Mouse (Mus musculus): ENCODE data around the gene Ddx43. TPM values are rescaled to one million over a fixed set of nuclear protein-coding genes. Genes with fewer than 3 reads are reported as not detected.

Ddx43 gene
- total and polyA plus RNA-seq, 2 experiments from 2014 or later: not detected

- no peak overlapping the region for H3K27ac ChIP-seq (ENCODE audit: low read depth)
- H3K4me2 ChIP-seq (ENCODE audit: low read depth, low read length): no peak overlapping the region
- no peaks in the 10 kb centered on the region for H3K9me3 ChIP-seq (replicated peaks; ENCODE audit: control insufficient read depth, low read length)
- TF ChIP-seq CTCF (IDR thresholded peaks at IDR 0.05; ENCODE audit: low read depth): no peak
- TF ChIP-seq EP300 (IDR thresholded peaks at IDR 0.05; ENCODE audit: low read depth): no peak
- H3K27me3 ChIP-seq (ENCODE audit: control insufficient read depth, insufficient read depth, low read length): peaks cover 8% of the 10 kb centered on the region
- H3K9ac ChIP-seq (replicated peaks; ENCODE audit: low read depth, low read length): no peak overlapping the region
- 90% methylated on average over 7 of the region's 7 CpGs for WGBS
- H3K36me3 ChIP-seq (replicated peaks; ENCODE audit: control insufficient read depth, insufficient read depth, low read length): no peaks in the 10 kb centered on the region
- DNase-seq (ENCODE audit: low spot score): no peak
- no peaks in the 10 kb centered on the region for H3K4me1 ChIP-seq (ENCODE audit: control insufficient read depth, insufficient read depth)
- H3K4me3 ChIP-seq (ENCODE audit: low read depth, low read length): no peak overlapping the region
- ATAC-seq (ENCODE audit: insufficient read depth, low read depth): no peak
Observed at GRCm38 (mm10) chr9:78401596-78401995, 6.0 kb downstream of the Ddx43 start.

- Histone ChIP-seq H3K27me3 (ENCODE audit: control insufficient read depth, insufficient read depth, low read length) (no peaks in the 10 kb centered on the region), H3K9me3 (replicated peaks; ENCODE audit: control insufficient read depth, low read length) (no peaks in the 10 kb centered on the region), H3K4me2 (ENCODE audit: low read depth, low read length) (peak overlapping the region; percentile 65), H3K4me3 (ENCODE audit: low read depth, low read length) (peak overlapping the region; percentile 32), H3K9ac (replicated peaks; ENCODE audit: low read depth, low read length) (no peak overlapping the region), H3K4me1 (ENCODE audit: control insufficient read depth, insufficient read depth) (no peaks in the 10 kb centered on the region), H3K36me3 (replicated peaks; ENCODE audit: control insufficient read depth, insufficient read depth, low read length) (no peaks in the 10 kb centered on the region), H3K27ac (ENCODE audit: low read depth) (no peak overlapping the region)
- ATAC-seq (ENCODE audit: insufficient read depth, low read depth) (peak; percentile 17; the same call in 1 of the 2 replicates), DNase-seq (ENCODE audit: low spot score) (no peak)
- no peak for TF ChIP-seq EP300 (IDR thresholded peaks at IDR 0.05; ENCODE audit: low read depth)
- 20% methylated on average over 26 of the region's 27 CpGs for WGBS
Observed at GRCm38 (mm10) chr9:78427362-78427781, 31.8 kb downstream of the Ddx43 start.

- ATAC-seq (ENCODE audit: insufficient read depth, low read depth) (no peak), DNase-seq (ENCODE audit: low spot score) (no peak)
- TF ChIP-seq CTCF (IDR thresholded peaks at IDR 0.05; ENCODE audit: low read depth) (no peak), EP300 (IDR thresholded peaks at IDR 0.05; ENCODE audit: low read depth) (no peak)
- H3K9ac ChIP-seq (replicated peaks; ENCODE audit: low read depth, low read length): no peak overlapping the region
- no peaks in the 10 kb centered on the region for H3K9me3 ChIP-seq (replicated peaks; ENCODE audit: control insufficient read depth, low read length)
- no peak overlapping the region for H3K4me2 ChIP-seq (ENCODE audit: low read depth, low read length)
- no peak overlapping the region for H3K4me3 ChIP-seq (ENCODE audit: low read depth, low read length)
- no peaks in the 10 kb centered on the region for H3K36me3 ChIP-seq (replicated peaks; ENCODE audit: control insufficient read depth, insufficient read depth, low read length)
- 55% methylated on average over 6 of the region's 6 CpGs for WGBS
- H3K4me1 ChIP-seq (ENCODE audit: control insufficient read depth, insufficient read depth): no peaks in the 10 kb centered on the region
- H3K27ac ChIP-seq (ENCODE audit: low read depth): no peak overlapping the region
- no peaks in the 10 kb centered on the region for H3K27me3 ChIP-seq (ENCODE audit: control insufficient read depth, insufficient read depth, low read length)
Observed at GRCm38 (mm10) chr9:78428185-78428584, 32.6 kb downstream of the Ddx43 start.

- H3K27me3 ChIP-seq (ENCODE audit: control insufficient read depth, insufficient read depth, low read length): no peaks in the 10 kb centered on the region
- H3K36me3 ChIP-seq (replicated peaks; ENCODE audit: control insufficient read depth, insufficient read depth, low read length): no peaks in the 10 kb centered on the region
- no peak overlapping the region for H3K9ac ChIP-seq (replicated peaks; ENCODE audit: low read depth, low read length)
- ATAC-seq (ENCODE audit: insufficient read depth, low read depth) (no peak), DNase-seq (ENCODE audit: low spot score) (no peak)
- no peak overlapping the region for H3K4me3 ChIP-seq (ENCODE audit: low read depth, low read length)
- H3K4me2 ChIP-seq (ENCODE audit: low read depth, low read length): no peak overlapping the region
- TF ChIP-seq EP300 (IDR thresholded peaks at IDR 0.05; ENCODE audit: low read depth): no peak
- no peak for TF ChIP-seq CTCF (IDR thresholded peaks at IDR 0.05; ENCODE audit: low read depth)
- no peak overlapping the region for H3K27ac ChIP-seq (ENCODE audit: low read depth)
- no peaks in the 10 kb centered on the region for H3K4me1 ChIP-seq (ENCODE audit: control insufficient read depth, insufficient read depth)
- H3K9me3 ChIP-seq (replicated peaks; ENCODE audit: control insufficient read depth, low read length): no peaks in the 10 kb centered on the region
- WGBS: 83% methylated on average over 4 of the region's 4 CpGs
Observed at GRCm38 (mm10) chr9:78428870-78429432, 33.4 kb downstream of the Ddx43 start.

GRCm38 (mm10) chr9:78429551-78429950, 34.0 kb downstream of the Ddx43 start:
- no peak overlapping the region for H3K4me3 ChIP-seq (ENCODE audit: low read depth, low read length)
- 66% methylated on average over 2 of the region's 2 CpGs for WGBS
- DNase-seq (ENCODE audit: low spot score) (no peak), ATAC-seq (ENCODE audit: insufficient read depth, low read depth) (no peak)
- H3K27me3 ChIP-seq (ENCODE audit: control insufficient read depth, insufficient read depth, low read length): no peaks in the 10 kb centered on the region
- TF ChIP-seq CTCF (IDR thresholded peaks at IDR 0.05; ENCODE audit: low read depth): no peak
- TF ChIP-seq EP300 (IDR thresholded peaks at IDR 0.05; ENCODE audit: low read depth): no peak
- H3K9me3 ChIP-seq (replicated peaks; ENCODE audit: control insufficient read depth, low read length): no peaks in the 10 kb centered on the region
- no peak overlapping the region for H3K27ac ChIP-seq (ENCODE audit: low read depth)
- H3K36me3 ChIP-seq (replicated peaks; ENCODE audit: control insufficient read depth, insufficient read depth, low read length): no peaks in the 10 kb centered on the region
- H3K4me2 ChIP-seq (ENCODE audit: low read depth, low read length): no peak overlapping the region
- no peak overlapping the region for H3K9ac ChIP-seq (replicated peaks; ENCODE audit: low read depth, low read length)
- no peaks in the 10 kb centered on the region for H3K4me1 ChIP-seq (ENCODE audit: control insufficient read depth, insufficient read depth)

GRCm38 (mm10) chr9:78430486-78430885, 34.9 kb downstream of the Ddx43 start:
- Histone ChIP-seq H3K9me3 (replicated peaks; ENCODE audit: control insufficient read depth, low read length) (no peaks in the 10 kb centered on the region), H3K27ac (ENCODE audit: low read depth) (no peak overlapping the region), H3K4me1 (ENCODE audit: control insufficient read depth, insufficient read depth) (no peaks in the 10 kb centered on the region), H3K4me3 (ENCODE audit: low read depth, low read length) (no peak overlapping the region), H3K36me3 (replicated peaks; ENCODE audit: control insufficient read depth, insufficient read depth, low read length) (no peaks in the 10 kb centered on the region), H3K4me2 (ENCODE audit: low read depth, low read length) (no peak overlapping the region), H3K27me3 (ENCODE audit: control insufficient read depth, insufficient read depth, low read length) (no peaks in the 10 kb centered on the region), H3K9ac (replicated peaks; ENCODE audit: low read depth, low read length) (no peak overlapping the region)
- WGBS: 68% methylated on average over 6 of the region's 6 CpGs
- no peak for TF ChIP-seq EP300 (IDR thresholded peaks at IDR 0.05; ENCODE audit: low read depth)
- TF ChIP-seq CTCF (IDR thresholded peaks at IDR 0.05; ENCODE audit: low read depth): no peak
- DNase-seq (ENCODE audit: low spot score): no peak
- ATAC-seq (ENCODE audit: insufficient read depth, low read depth): no peak
